Mouse (Mus musculus) embryonic facial prominence, embryonic 13.5 days (tissue): ENCODE measurements at regions not wholly inside any gene's neighbourhood (a gene's known extent, or its start where the extent isn't known, plus 50 kb on each side); places are given as distances from the start of the nearest gene placed in this dataset.

Source experiments
- ATAC-seq: fragments of 200-750 bp; cut with Nextera tagmentation; 2 replicates; pipeline ENCODE4 v1.8.0; 2017; ENCODE audit warnings: low read depth; ENCODE audit not compliant: insufficient number of reproducible peaks, insufficient read depth, low FRiP score, low TSS enrichment
- H3K27ac ChIP-seq: fragments of 300-500 bp; sonication (generic); 2 replicates; pipeline ENCODE4 v1.5.1; 2015; ENCODE audit warnings: moderate library complexity, mild to moderate bottlenecking, inconsistent platforms
- H3K27me3 ChIP-seq: fragments of 300-500 bp; sonication (generic); 2 replicates; pipeline ENCODE4 v1.6.1; 2015; ENCODE audit warnings: mild to moderate bottlenecking, inconsistent platforms
- H3K36me3 ChIP-seq: fragments of 300-500 bp; sonication (generic); 2 replicates; pipeline ENCODE4 v1.6.1; 2015; ENCODE audit warnings: mild to moderate bottlenecking, inconsistent platforms
- H3K4me1 ChIP-seq: fragments of 300-500 bp; sonication (generic); 2 replicates; pipeline ENCODE4 v1.6.1; 2015; ENCODE audit warnings: inconsistent platforms
- H3K4me2 ChIP-seq: fragments of 300-500 bp; sonication (generic); 2 replicates; pipeline ENCODE4 v1.6.1; 2015; ENCODE audit warnings: moderate library complexity, mild to moderate bottlenecking, inconsistent platforms
- H3K4me3 ChIP-seq: fragments of 300-500 bp; sonication (generic); 2 replicates; pipeline ENCODE4 v1.5.1; 2015; ENCODE audit warnings: mild to moderate bottlenecking, inconsistent platforms
- H3K9ac ChIP-seq: fragments of 300-500 bp; sonication (generic); 2 replicates; pipeline ENCODE4 v1.6.1; 2015; ENCODE audit warnings: mild to moderate bottlenecking, inconsistent platforms
- H3K9me3 ChIP-seq: fragments of 300-500 bp; sonication (generic); 2 replicates; pipeline ENCODE4 v1.6.1; 2016; ENCODE audit warnings: inconsistent platforms
- WGBS: fragments of 180-500 bp; shearing (Covaris S2); methylation state at CpG from one replicate; pipeline ENCODE4 v1.1.7; 2015; ENCODE audit warnings: mixed read lengths; 5-methylcytosine and 5-hydroxymethylcytosine counted together

- H3K9ac ChIP-seq = no peak overlapping the region
- H3K4me2 ChIP-seq = no peak overlapping the region
- no peak overlapping the region for H3K4me3 ChIP-seq
- WGBS = 83% methylated on average over 4 of the region's 4 CpGs
- H3K27ac ChIP-seq = no peak overlapping the region
- no peak for ATAC-seq
- no peaks in the 10 kb centered on the region for H3K4me1 ChIP-seq
- no peaks in the 10 kb centered on the region for H3K36me3 ChIP-seq
- H3K9me3 ChIP-seq = no peaks in the 10 kb centered on the region
- no peaks in the 10 kb centered on the region for H3K27me3 ChIP-seq
Measured at GRCm38 (mm10) chr12:12517020-12517419, 255.1 kb downstream of the Fam49a start.

GRCm38 (mm10) chr12:12510764-12511163, 248.8 kb downstream of the Fam49a start:
- no peak overlapping the region for H3K9ac ChIP-seq
- H3K27me3 ChIP-seq = no peaks in the 10 kb centered on the region
- no peak overlapping the region for H3K4me3 ChIP-seq
- H3K27ac ChIP-seq = no peak overlapping the region
- H3K4me2 ChIP-seq = no peak overlapping the region
- H3K4me1 ChIP-seq = no peaks in the 10 kb centered on the region
- no peak for ATAC-seq
- no peaks in the 10 kb centered on the region for H3K36me3 ChIP-seq
- H3K9me3 ChIP-seq = no peaks in the 10 kb centered on the region

DNA sequence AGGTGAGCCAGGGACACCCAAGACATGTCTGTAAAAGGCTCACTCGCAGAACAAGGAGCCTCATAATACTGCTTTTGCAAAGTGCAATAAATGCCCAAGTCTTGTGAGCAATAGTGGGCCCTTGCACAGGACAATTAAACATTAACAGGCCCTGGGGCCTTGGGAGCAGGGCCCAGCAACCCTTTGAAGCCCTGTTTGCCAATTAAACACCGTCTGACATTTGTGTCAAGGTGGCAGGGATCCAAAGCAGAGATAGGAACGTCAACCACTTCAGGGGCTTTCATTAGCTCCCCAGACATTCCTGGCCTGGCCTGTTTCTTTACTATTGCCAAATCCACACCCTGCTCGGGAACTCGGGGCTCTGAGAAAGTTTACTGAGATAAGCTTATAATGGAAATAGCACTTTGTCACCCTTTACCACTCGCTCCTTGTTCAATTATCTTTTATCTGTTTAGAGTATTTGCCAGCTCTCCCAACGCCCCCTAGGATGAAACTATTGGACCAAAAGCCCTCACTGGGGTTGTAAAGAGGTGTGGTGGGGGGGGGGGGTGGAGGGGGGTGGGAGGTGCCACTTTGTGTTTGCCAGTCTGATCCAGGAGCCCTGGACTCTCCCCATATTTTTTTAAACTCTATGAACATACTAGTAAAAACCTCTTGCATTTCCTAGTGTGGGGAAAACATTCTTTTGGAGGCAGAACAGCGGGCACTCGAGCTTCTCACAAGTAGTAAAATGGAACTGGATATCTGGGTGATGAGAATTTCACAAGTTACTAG, 247.4 kb downstream of the Fam49a start:
- Histone ChIP-seq H3K36me3 (no peaks in the 10 kb centered on the region), H3K27ac (no peak overlapping the region; the same call in 1 of the 2 replicates), H3K9me3 (0 out of 2 replicates have a peak, but pooled peaks cover 3% of the 10 kb centered on the region), H3K9ac (no peak overlapping the region), H3K27me3 (no peaks in the 10 kb centered on the region), H3K4me2 (no peak overlapping the region), H3K4me3 (no peak overlapping the region), H3K4me1 (no peaks in the 10 kb centered on the region)
- WGBS = 49% methylated on average over 9 of the region's 9 CpGs
- ATAC-seq = no peak

- Histone ChIP-seq H3K36me3 (no peaks in the 10 kb centered on the region), H3K27me3 (no peaks in the 10 kb centered on the region), H3K9me3 (0 out of 2 replicates have a peak, but pooled peaks cover 3% of the 10 kb centered on the region), H3K4me3 (no peak overlapping the region), H3K9ac (no peak overlapping the region), H3K27ac (no peak overlapping the region), H3K4me1 (no peaks in the 10 kb centered on the region), H3K4me2 (no peak overlapping the region)
- ATAC-seq = no peak
- WGBS = 66% methylated on average over 9 of the region's 9 CpGs
Measured at GRCm38 (mm10) chr12:12508487-12509125, 246.7 kb downstream of the Fam49a start.

- no peaks in the 10 kb centered on the region for H3K27me3 ChIP-seq
- H3K4me1 ChIP-seq = no peaks in the 10 kb centered on the region
- H3K9me3 ChIP-seq = 0 out of 2 replicates have a peak, but pooled peaks cover 3% of the 10 kb centered on the region
- H3K4me2 ChIP-seq = no peak overlapping the region
- no peak overlapping the region for H3K27ac ChIP-seq
- H3K9ac ChIP-seq = no peak overlapping the region
- H3K4me3 ChIP-seq = no peak overlapping the region
- H3K36me3 ChIP-seq = no peaks in the 10 kb centered on the region
- no peak for ATAC-seq
- 86% methylated on average over 3 of the region's 3 CpGs for WGBS
Measured at GRCm38 (mm10) chr12:12506671-12507070, 244.7 kb downstream of the Fam49a start.

DNA sequence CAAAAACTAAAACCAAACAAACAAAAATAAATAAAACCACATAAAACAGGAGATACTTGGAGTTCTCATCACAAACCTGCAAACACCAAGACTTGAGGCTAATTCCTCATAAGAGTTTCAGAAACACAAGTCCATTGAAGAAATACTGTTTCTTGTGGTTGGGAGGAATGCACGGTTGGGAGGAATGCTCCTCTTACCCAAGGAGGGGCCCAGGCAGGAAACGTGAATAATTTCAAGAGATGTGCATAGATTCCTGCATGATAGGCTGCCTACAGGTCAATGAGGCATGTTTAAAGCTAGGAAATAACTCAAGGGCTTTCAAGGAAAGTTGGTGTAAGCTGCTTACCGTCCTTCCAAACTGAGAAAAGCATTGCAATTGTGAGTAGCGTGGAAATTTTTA, 243.7 kb downstream of the Fam49a start:
- no peak overlapping the region for H3K27ac ChIP-seq
- no peak for ATAC-seq
- no peaks in the 10 kb centered on the region for H3K27me3 ChIP-seq
- H3K9ac ChIP-seq = no peak overlapping the region
- 56% methylated on average over 4 of the region's 4 CpGs for WGBS
- H3K4me3 ChIP-seq = no peak overlapping the region
- no peaks in the 10 kb centered on the region for H3K4me1 ChIP-seq
- H3K4me2 ChIP-seq = no peak overlapping the region
- 0 out of 2 replicates have a peak, but pooled peaks cover 3% of the 10 kb centered on the region for H3K9me3 ChIP-seq
- no peaks in the 10 kb centered on the region for H3K36me3 ChIP-seq

GRCm38 (mm10) chr12:12499903-12500302, 238.0 kb downstream of the Fam49a start:
- Histone ChIP-seq H3K4me2 (no peak overlapping the region), H3K4me1 (peaks cover 13% of the 10 kb centered on the region; the same call in 1 of the 2 replicates), H3K9ac (no peak overlapping the region), H3K27ac (no peak overlapping the region), H3K4me3 (no peak overlapping the region), H3K27me3 (no peaks in the 10 kb centered on the region), H3K9me3 (0 out of 2 replicates have a peak, but pooled peaks cover 2% of the 10 kb centered on the region), H3K36me3 (no peaks in the 10 kb centered on the region)
- no peak for ATAC-seq
- 61% methylated on average over 3 of the region's 3 CpGs for WGBS

- Histone ChIP-seq H3K9ac (no peak overlapping the region), H3K9me3 (no peaks in the 10 kb centered on the region), H3K4me2 (no peak overlapping the region), H3K4me1 (peaks cover 13% of the 10 kb centered on the region; the same call in 1 of the 2 replicates), H3K27ac (no peak overlapping the region), H3K27me3 (no peaks in the 10 kb centered on the region), H3K36me3 (no peaks in the 10 kb centered on the region), H3K4me3 (no peak overlapping the region)
- ATAC-seq = no peak
Measured at GRCm38 (mm10) chr12:12498621-12499020, 236.7 kb downstream of the Fam49a start.

GRCm38 (mm10) chr12:12497277-12497841, 235.4 kb downstream of the Fam49a start:
- Histone ChIP-seq H3K27ac (no peak overlapping the region), H3K4me3 (no peak overlapping the region), H3K9ac (no peak overlapping the region), H3K4me1 (peaks cover 13% of the 10 kb centered on the region; the same call in 1 of the 2 replicates), H3K9me3 (no peaks in the 10 kb centered on the region), H3K36me3 (no peaks in the 10 kb centered on the region), H3K4me2 (no peak overlapping the region), H3K27me3 (no peaks in the 10 kb centered on the region)
- WGBS = 69% methylated on average over 6 of the region's 6 CpGs
- no peak for ATAC-seq

DNA sequence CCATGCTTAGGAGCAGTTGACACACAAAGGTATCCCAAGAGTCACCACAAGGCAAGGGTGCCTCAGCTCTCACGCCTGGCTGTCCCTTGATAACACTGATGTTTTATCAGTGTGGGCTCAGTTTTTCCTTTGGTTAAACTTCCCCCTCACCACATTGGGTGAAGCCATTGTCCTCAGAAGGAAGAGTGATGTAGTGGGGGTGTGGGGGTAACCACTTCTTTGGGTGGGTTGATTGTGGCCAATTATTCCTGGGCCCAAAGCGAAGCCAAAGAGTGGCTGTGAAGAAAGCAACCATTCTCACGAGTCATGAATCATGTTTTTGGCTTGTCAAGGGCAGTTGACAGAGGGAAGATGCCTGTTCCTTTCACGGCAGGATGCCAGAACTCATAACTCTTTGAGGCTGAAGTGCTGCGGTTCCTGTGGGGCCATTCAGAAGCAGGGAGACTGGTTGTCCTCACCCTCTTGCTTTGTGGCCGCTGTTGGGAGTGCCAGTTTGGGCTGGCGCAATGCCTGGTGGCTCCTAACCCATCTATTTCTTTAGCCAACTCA, 234.7 kb downstream of the Fam49a start:
- Histone ChIP-seq H3K4me1 (peaks cover 13% of the 10 kb centered on the region; the same call in 1 of the 2 replicates), H3K27ac (no peak overlapping the region), H3K9ac (no peak overlapping the region), H3K36me3 (no peaks in the 10 kb centered on the region), H3K9me3 (no peaks in the 10 kb centered on the region), H3K4me3 (no peak overlapping the region), H3K4me2 (no peak overlapping the region), H3K27me3 (no peaks in the 10 kb centered on the region)
- ATAC-seq = no peak
- 88% methylated on average over 7 of the region's 7 CpGs for WGBS

DNA sequence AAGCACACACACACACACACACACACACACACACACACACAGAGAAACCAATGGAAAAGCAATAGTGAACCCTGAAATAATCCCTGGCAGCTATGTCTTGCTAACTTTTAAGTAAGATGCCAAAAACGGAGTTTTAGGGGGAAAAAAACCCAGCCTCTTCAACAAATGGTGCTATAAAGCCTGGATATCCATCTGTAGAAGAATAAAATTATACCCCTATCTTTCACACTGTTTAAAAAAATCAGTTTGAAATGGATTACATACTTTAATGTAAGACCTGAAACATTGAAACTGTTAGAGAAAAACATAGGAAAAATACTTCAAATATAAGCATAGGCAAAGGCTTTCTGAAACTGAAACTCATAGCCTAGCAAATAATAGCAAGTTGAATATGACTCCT, 228.2 kb downstream of the Fam49a start:
- Histone ChIP-seq H3K36me3 (no peaks in the 10 kb centered on the region), H3K4me3 (no peak overlapping the region), H3K9ac (no peak overlapping the region), H3K27ac (no peak overlapping the region), H3K27me3 (no peaks in the 10 kb centered on the region), H3K4me2 (no peak overlapping the region), H3K9me3 (no peaks in the 10 kb centered on the region), H3K4me1 (peaks cover 10% of the 10 kb centered on the region)
- WGBS = 74% methylated on average over 1 of the region's 1 CpGs
- ATAC-seq = no peak
